Mouse (Mus musculus) MEL (cell line): Measurements from ENCODE around the gene Map3k4.

Experiments
- CHD2 ChIP-seq: IDR thresholded peaks from 2 replicates; pipeline ENCODE4 v1.6.1; 2011; ENCODE audit warnings: low read length, improper control_type of control experiment
- CTCF ChIP-seq, 3 experiments: IDR thresholded peaks in 2 of 3; conservative IDR thresholded peaks in 1 of 3; 2 replicates each; pipeline ENCODE4 v1.5.1; 2011 to 2012; ENCODE audit warnings: low read length in 3 of 3, low read depth in 2 of 3, mild to moderate bottlenecking in 2 of 3, improper control_type of control experiment in 1 of 3, inconsistent platforms in 1 of 3, mixed read lengths in 1 of 3, moderate library complexity in 1 of 3; ENCODE audit not compliant: control insufficient read depth in 1 of 3, insufficient read depth in 1 of 3, poor library complexity in 1 of 3, severe bottlenecking in 1 of 3
- EP300 ChIP-seq, 2 experiments: IDR thresholded peaks; 2 replicates each; pipeline ENCODE4 v1.6.1; 2011; ENCODE audit warnings: improper control_type of control experiment in 2 of 2, low read length in 2 of 2, low read depth in 1 of 2, mild to moderate bottlenecking in 1 of 2
- GABPA ChIP-seq: IDR thresholded peaks from 2 replicates; pipeline ENCODE4 v1.6.1; 2012; ENCODE audit warnings: low read depth, mild to moderate bottlenecking, inconsistent platforms, low read length, improper control_type of control experiment, moderate library complexity
- MEF2A ChIP-seq: IDR thresholded peaks from 2 replicates; pipeline ENCODE4 v1.6.1; 2014; ENCODE audit warnings: low read depth, mild to moderate bottlenecking, inconsistent platforms, low read length, improper control_type of control experiment; ENCODE audit not compliant: poor library complexity, insufficient replicate concordance, severe bottlenecking; ENCODE audit errors: extremely low read depth
- MYC ChIP-seq: IDR thresholded peaks from 2 replicates; pipeline ENCODE4 v1.6.1; 2011; ENCODE audit warnings: low read depth, mild to moderate bottlenecking, low read length, improper control_type of control experiment, moderate library complexity
- NRF1 ChIP-seq: IDR thresholded peaks from 2 replicates; pipeline ENCODE4 v1.6.1; 2014; ENCODE audit warnings: low read depth, mild to moderate bottlenecking, inconsistent platforms, low read length, improper control_type of control experiment, moderate library complexity; ENCODE audit not compliant: poor library complexity, insufficient read depth, severe bottlenecking
- POLR2A ChIP-seq, 2 experiments: IDR thresholded peaks; 2 replicates each; pipeline ENCODE4 v1.6.1; 2011 to 2012; ENCODE audit warnings: low read length in 2 of 2, mild to moderate bottlenecking in 2 of 2, control low read depth in 1 of 2, improper control_type of control experiment in 1 of 2, low read depth in 1 of 2, moderate library complexity in 1 of 2; ENCODE audit not compliant: control insufficient read depth in 1 of 2, insufficient read depth in 1 of 2, poor library complexity in 1 of 2
- RAD21 ChIP-seq: IDR thresholded peaks from 2 replicates; pipeline ENCODE4 v1.6.1; 2011; ENCODE audit warnings: mild to moderate bottlenecking, low read depth, low read length, improper control_type of control experiment
- TBP ChIP-seq: IDR thresholded peaks from 2 replicates; pipeline ENCODE4 v1.8.0; 2011; ENCODE audit warnings: low read depth, low read length, improper control_type of control experiment
- UBTF ChIP-seq: IDR thresholded peaks from 2 replicates; pipeline ENCODE4 v1.6.1; 2012; ENCODE audit warnings: low read depth, mild to moderate bottlenecking, inconsistent platforms, low read length, improper control_type of control experiment, moderate library complexity, borderline replicate concordance; ENCODE audit not compliant: insufficient read depth
- USF2 ChIP-seq, 2 experiments: IDR thresholded peaks; 2 replicates each; pipeline ENCODE4 v1.6.1; 2011 to 2012; ENCODE audit warnings: improper control_type of control experiment in 2 of 2, low read length in 2 of 2, borderline replicate concordance in 1 of 2, inconsistent platforms in 1 of 2, low read depth in 1 of 2, mild to moderate bottlenecking in 1 of 2; ENCODE audit not compliant: insufficient read depth in 1 of 2
- ZC3H11A ChIP-seq: IDR thresholded peaks from 2 replicates; pipeline ENCODE4 v1.6.1; 2012; ENCODE audit warnings: low read depth, mild to moderate bottlenecking, inconsistent platforms, low read length, improper control_type of control experiment
- ZNF384 ChIP-seq: IDR thresholded peaks from 2 replicates; pipeline ENCODE4 v1.6.1; 2012; ENCODE audit warnings: low read depth, mild to moderate bottlenecking, inconsistent platforms, low read length, improper control_type of control experiment

- TF ChIP-seq ZC3H11A = no peak
- TF ChIP-seq ZNF384 = no peak
- no peak for TF ChIP-seq MYC
- no peak for TF ChIP-seq GABPA
- no peak for TF ChIP-seq USF2 (IDR thresholded peaks at IDR 0.05; ENCODE audit: borderline replicate concordance in 1 of 2, insufficient read depth in 1 of 2, low read depth in 1 of 2, low read length in 2 of 2)
- no peak for TF ChIP-seq CTCF (IDR thresholded peaks at IDR 0.05 in 2 of 3, conservative IDR thresholded peaks at IDR 0.05 in 1 of 3; ENCODE audit: control insufficient read depth in 1 of 3, insufficient read depth in 1 of 3, low read depth in 2 of 3, low read length in 3 of 3, poor library complexity in 1 of 3, severe bottlenecking in 1 of 3)
- no peak for TF ChIP-seq POLR2A (IDR thresholded peaks at IDR 0.05; ENCODE audit: control insufficient read depth in 1 of 2, insufficient read depth in 1 of 2, low read depth in 1 of 2, low read length in 2 of 2, poor library complexity in 1 of 2)
- no peak for TF ChIP-seq TBP
- TF ChIP-seq CHD2 = no peak
- TF ChIP-seq MEF2A = no peak
- TF ChIP-seq NRF1 = no peak
- TF ChIP-seq RAD21 = no peak
- TF ChIP-seq UBTF = no peak
- no peak for TF ChIP-seq EP300 (IDR thresholded peaks at IDR 0.05; ENCODE audit: low read depth in 1 of 2, low read length in 2 of 2)
Observed at GRCm38 (mm10) chr17:12229756-12230155, 88.8 kb downstream of the Map3k4 start.
